Mouse (Mus musculus) testis, adult 2 months (tissue): Measurements from ENCODE around the gene Tmem176a. TPM values are rescaled to one million over a fixed set of nuclear protein-coding genes. Genes with fewer than 3 reads are reported as not detected.
A peak's percentile ranks its signal among the peaks of the same experiment; 100 is the strongest.

Experiments
- H3K27ac ChIP-seq: fragments of 200-500 bp; 2 replicates; pipeline ENCODE4 v1.5.1; 2012; ENCODE audit warnings: low read depth, low read length; ENCODE audit not compliant: control insufficient read depth, insufficient read depth
- H3K27me3 ChIP-seq: fragments of 200-500 bp; 2 replicates; pipeline ENCODE4 v1.6.1; 2012; ENCODE audit warnings: mild to moderate bottlenecking, low read length, moderate library complexity; ENCODE audit not compliant: control insufficient read depth, insufficient read depth
- H3K36me3 ChIP-seq: fragments of 200-500 bp; 2 replicates; pipeline ENCODE4 v1.6.1; 2012; ENCODE audit warnings: mild to moderate bottlenecking, low read length; ENCODE audit not compliant: control insufficient read depth, insufficient read depth
- H3K4me1 ChIP-seq: fragments of 200-500 bp; 2 replicates; pipeline ENCODE4 v1.6.1; 2012; ENCODE audit warnings: low read length; ENCODE audit not compliant: control insufficient read depth, insufficient read depth
- H3K4me3 ChIP-seq: fragments of 200-500 bp; 2 replicates; pipeline ENCODE4 v1.5.1; 2012; ENCODE audit warnings: low read depth, mild to moderate bottlenecking, low read length, moderate library complexity, mixed read lengths; ENCODE audit not compliant: control insufficient read depth
- CTCF ChIP-seq: fragments of 200-500 bp; IDR thresholded peaks from 2 replicates; pipeline ENCODE4 v1.5.1; 2012; ENCODE audit warnings: low read depth, mild to moderate bottlenecking, inconsistent platforms, low read length, moderate library complexity; ENCODE audit not compliant: control insufficient read depth, insufficient read depth, insufficient replicate concordance
- POLR2A ChIP-seq: fragments of 200-500 bp; IDR thresholded peaks from 2 replicates; pipeline ENCODE4 v1.6.1; 2012; ENCODE audit warnings: low read depth, mild to moderate bottlenecking, inconsistent platforms, low read length, moderate library complexity; ENCODE audit not compliant: control insufficient read depth
- polyA plus RNA-seq: library from polyadenylated mRNA; depleted of rRNA; stranded (reverse); fragments of >200 nt; gene quantifications from 2 replicates; pipeline ENCODE4 v1.2.3, GENCODE M21; 2012

Tmem176a gene
- polyA plus RNA-seq, 1 experiment, result 18.5 TPM

DNA sequence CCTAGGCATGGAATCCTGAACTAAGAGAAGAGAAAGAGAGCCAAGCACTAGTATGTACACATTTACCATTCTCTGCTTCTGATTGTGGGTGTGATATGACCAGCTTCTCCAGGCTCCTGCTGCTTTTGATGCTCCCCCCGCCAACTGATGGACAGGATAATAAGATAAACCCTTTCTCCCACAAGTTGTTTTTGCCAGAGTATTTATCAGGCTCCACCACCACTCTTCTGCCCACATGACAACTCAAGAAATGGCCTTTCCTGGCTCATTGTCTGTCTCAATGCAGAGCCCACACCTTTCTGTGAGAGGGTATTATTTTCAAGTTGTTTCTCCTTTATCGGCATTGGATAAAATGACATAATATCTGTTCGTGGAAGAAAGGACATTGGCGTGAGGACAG lies 7.2 kb upstream of the Tmem176a start:
- Histone ChIP-seq H3K4me3 (no peak overlapping the region), H3K4me1 (no peaks in the 10 kb centered on the region), H3K27ac (no peak overlapping the region), H3K36me3 (no peaks in the 10 kb centered on the region), H3K27me3 (no peaks in the 10 kb centered on the region)
- TF ChIP-seq CTCF (no peak), POLR2A (no peak)

DNA sequence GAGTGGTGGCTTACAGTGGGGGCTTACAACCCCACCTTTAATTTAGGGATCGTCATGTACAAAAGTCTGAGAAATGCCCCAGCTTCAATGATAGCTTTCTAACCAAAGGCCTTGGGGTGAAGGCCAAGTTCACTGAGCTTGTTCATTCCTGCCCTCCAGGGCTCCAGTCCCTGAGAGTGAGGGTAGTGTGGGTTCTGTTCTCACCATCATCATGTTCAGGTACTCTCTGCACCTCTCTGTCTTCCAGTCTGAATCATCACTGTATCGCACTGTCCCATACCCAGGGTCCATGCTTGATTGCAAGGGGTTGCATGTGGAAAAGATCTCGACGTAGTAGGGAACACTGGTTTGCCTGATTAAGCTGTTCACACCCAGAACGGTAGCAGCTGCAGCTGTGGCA lies 5.5 kb upstream of the Tmem176a start:
- Histone ChIP-seq H3K4me1 (no peaks in the 10 kb centered on the region), H3K36me3 (no peaks in the 10 kb centered on the region), H3K4me3 (no peak overlapping the region), H3K27ac (no peak overlapping the region), H3K27me3 (no peaks in the 10 kb centered on the region)
- TF ChIP-seq POLR2A, result no peak
- TF ChIP-seq CTCF, result no peak

- no peaks in the 10 kb centered on the region for H3K4me1 ChIP-seq
- H3K27ac ChIP-seq, result no peak overlapping the region
- no peaks in the 10 kb centered on the region for H3K36me3 ChIP-seq
- TF ChIP-seq CTCF, result no peak
- TF ChIP-seq POLR2A, result no peak
- H3K4me3 ChIP-seq, result no peak overlapping the region
- no peaks in the 10 kb centered on the region for H3K27me3 ChIP-seq
Observed at GRCm38 (mm10) chr6:48836146-48836545, 4.6 kb upstream of the Tmem176a start.

DNA sequence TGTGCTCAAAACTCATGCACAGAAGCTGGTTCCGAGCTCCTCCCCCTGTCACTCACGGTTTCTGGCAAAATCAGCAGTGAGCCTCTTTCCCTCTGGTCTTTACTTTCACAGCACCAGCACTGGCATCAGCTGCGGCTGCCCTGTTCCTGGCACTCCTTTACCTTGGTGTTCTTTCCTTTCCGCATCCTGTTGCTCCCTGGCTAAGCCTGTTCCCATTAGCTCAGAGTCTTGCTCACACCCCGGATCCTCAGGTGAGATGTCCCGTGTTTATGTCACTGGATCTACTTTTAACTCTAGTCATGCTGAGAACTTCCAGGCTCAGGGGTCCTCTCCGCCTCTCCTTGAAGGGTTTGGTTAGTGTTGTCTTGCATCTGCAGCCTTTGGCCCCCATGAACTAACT lies 3.2 kb upstream of the Tmem176a start:
- no peaks in the 10 kb centered on the region for H3K27me3 ChIP-seq
- H3K4me3 ChIP-seq, result no peak overlapping the region
- TF ChIP-seq POLR2A (no peak), CTCF (no peak)
- H3K36me3 ChIP-seq, result no peaks in the 10 kb centered on the region
- no peak overlapping the region for H3K27ac ChIP-seq
- no peaks in the 10 kb centered on the region for H3K4me1 ChIP-seq

DNA sequence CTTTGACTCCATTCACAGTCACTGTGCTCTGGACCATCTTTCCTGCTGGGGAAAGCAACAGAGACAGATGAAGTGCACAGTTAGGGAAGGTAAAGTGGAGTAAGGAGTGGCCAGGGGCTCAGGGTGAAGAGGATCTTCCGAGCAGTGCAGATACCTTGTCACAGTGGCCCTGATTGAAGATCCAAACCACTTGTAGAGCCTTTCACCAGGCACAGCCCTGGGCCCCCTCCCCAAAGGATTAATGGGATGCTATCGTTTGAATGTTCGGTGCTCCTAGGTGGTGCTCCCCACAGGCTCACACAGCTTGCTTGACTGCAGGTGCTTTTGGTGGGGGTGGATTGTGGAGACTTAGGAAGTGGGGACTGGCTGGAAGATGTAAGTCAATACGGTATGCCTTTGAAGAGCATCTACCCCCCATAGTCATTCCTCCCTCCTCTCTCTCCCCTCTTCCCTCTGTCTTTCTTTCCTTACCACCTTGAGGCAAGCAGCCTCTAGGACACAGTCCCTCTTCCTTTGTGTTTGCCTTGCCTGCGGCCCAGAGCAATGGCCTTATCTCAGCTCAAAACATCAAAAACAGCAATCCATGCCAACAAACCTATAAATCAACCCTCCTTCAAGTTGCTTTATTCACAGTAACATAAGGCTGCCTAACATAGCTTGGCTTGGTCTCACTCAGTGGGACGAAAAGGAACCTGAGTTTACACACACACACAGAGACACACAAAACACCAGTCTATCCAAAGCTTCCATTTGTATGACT lies 2.2 kb upstream of the Tmem176a start:
- no peak overlapping the region for H3K27ac ChIP-seq
- no peaks in the 10 kb centered on the region for H3K36me3 ChIP-seq
- no peak for TF ChIP-seq CTCF
- no peak for TF ChIP-seq POLR2A
- H3K4me1 ChIP-seq, result no peaks in the 10 kb centered on the region
- H3K27me3 ChIP-seq, result no peaks in the 10 kb centered on the region
- H3K4me3 ChIP-seq, result no peak overlapping the region

DNA sequence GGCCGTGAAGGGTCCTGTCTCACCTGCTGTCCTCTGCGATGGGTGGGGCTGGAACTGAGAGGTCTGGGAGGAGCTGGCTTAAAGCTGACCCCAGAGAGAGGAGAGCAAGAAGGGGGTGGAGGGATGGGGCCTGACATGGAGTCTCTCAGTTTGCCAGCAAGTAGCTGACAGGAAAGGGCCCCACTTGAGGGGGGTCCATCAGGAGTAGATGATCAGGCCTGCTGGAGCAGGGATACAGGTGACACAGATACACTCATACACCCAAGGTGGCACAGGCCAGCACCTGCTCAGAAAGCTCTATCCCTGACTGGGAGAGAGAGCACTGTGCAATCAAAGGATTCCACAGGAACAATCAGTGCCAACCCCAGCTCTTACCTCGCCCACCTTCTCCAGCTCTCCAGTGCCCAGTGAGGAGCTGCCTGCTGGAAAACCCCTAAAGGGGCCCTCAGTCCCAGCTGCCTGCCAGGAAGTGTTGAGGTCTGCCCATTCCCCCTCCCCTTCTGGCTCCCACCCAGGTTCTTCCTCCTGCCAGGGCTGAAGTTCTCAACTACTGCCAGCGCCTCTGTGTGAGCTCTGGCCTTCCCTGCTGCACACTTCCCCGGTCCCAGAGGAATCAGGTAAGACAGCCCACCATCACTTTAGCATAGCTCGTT lies 380 bp downstream of the Tmem176a start, which contains the start of gene Tmem176b:
Gene Tmem176b (minus strand): TSS at position 524 of the 653 bp plus-strand sequence.
- Histone ChIP-seq H3K4me1 (no peaks in the 10 kb centered on the region), H3K27ac (peak within 1 kb of the TSS; percentile 15), H3K4me3 (peak within 1 kb of the TSS; percentile 55), H3K27me3 (no peaks in the 10 kb centered on the region), H3K36me3 (no peaks in the 10 kb centered on the region)
- no peak for TF ChIP-seq POLR2A
- TF ChIP-seq CTCF, result no peak

DNA sequence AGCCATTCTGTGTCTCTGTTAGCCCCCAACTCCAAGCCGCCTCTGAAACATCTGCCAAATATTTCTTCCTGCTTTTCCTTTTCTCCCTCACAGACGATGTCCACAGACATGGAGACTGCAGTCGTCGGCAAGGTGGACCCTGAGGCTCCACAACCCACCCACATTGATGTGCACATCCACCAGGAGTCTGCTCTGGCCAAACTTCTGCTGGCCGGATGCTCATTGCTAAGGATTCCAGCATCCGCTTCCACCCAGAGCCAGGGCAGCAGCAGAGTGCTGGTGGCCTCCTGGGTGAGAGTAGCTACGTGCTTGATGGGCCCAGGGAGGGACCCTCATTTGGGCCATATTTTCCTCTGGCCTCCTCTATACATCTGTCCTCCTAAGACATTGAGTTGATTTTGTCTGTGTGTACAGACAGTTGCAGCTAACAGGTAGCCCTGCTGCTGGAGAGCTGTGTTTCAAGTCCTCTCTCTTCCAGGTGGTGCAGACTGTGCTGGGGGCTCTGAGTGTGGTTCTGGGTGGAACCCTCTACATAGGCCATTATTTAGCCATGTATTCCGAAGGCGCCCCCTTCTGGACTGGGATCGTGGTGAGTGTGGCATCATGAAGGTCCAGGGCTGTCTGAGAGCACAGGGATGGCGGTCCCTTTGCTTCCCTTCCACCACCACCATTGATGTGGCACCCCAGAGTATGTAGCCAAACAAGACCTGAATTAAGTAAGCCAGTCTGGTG lies 1.6 kb downstream of the Tmem176a start:
- Histone ChIP-seq H3K4me3 (no peak overlapping the region), H3K27me3 (no peaks in the 10 kb centered on the region), H3K36me3 (no peaks in the 10 kb centered on the region), H3K27ac (no peak overlapping the region), H3K4me1 (no peaks in the 10 kb centered on the region)
- TF ChIP-seq POLR2A (no peak), CTCF (no peak)
